Comparison of ENCODE assay signal across 7 mouse cellular contexts in the genomic region with DNA sequence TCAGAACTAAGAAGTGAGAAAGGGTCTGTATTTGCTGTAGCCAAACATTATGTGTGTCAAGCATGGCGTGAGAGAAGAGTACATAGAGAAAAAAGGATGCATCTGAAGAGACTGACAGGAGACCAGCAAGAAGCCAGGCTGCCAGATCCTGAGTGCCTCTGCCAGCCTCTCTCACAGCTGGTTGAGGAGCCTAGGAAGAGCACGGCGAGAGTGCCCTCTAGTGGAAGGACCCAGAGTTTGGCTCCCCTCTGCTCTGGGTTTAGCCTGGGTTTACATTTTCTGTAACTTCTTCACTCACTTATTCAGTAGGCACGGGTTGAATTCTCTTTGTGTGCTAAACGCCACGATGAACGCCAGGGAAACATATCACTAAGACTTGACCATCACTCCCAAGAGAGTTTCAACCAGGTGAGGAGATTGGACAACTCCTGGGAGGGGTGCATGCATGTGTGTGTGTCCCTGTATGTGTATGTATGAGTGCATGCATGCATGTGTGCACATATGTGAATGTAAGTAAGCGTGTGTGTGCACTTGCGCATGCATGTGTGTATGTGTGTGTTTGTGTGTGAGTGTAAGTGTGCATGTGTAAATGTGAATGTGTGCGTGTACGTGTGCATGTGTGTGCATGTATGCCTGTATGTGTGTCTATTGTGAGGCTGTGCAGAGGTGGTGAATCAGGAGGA. TPM values are rescaled to one million over a fixed set of nuclear protein-coding genes. Genes with fewer than 3 reads are reported as not detected.
DNase-seq lines count a peak whose midpoint lies in the region; ATAC-seq and TF ChIP-seq lines count a peak whose summit lies in the region.

No protein-coding gene starts in this region.

- no peak overlapping the region for H3K9ac ChIP-seq in hindbrain, embryonic 12.5 days

- no peak for TF ChIP-seq POLR2A in cerebellum, adult 2 months (IDR thresholded peaks at IDR 0.05; ENCODE audit: borderline replicate concordance, insufficient read depth, low read length)

- TF ChIP-seq CTCF in Patski (IDR thresholded peaks at IDR 0.05), result peak; percentile 99
- TF ChIP-seq CTCF in cerebellum, adult 2 months (IDR thresholded peaks at IDR 0.05; ENCODE audit: borderline replicate concordance, insufficient read depth, low read depth, low read length), result peak; percentile 82

- DNase-seq in Patski (ENCODE audit: low read depth, low spot score), result no peak
- peak; percentile 43 to 50 for DNase-seq in cerebellum, adult 2 months
- peak; percentile 58 for DNase-seq in layer of hippocampus, adult 9-11 months
- DNase-seq in lung, postnatal 4 days, result peak; percentile 74 to 77
- peak; percentile 73 for DNase-seq in right cerebral cortex, postnatal 14 days

- no peak overlapping the region for H3K4me2 ChIP-seq in hindbrain, embryonic 12.5 days (replicated peaks)

- CTCF ChIA-PET in Patski (lab: Charles Lee), result interaction anchor here (0.7 to 2.2 kb wide), 9 partner anchors 10 to 443 kb away, joined by 3 to 21 read pairs (median 3); no protein-coding TSS in a partner anchor

- POLR2A ChIA-PET in Patski (lab: Charles Lee), result no interaction called here

- H3K27ac ChIP-seq in cerebellum, adult 2 months (ENCODE audit: insufficient read depth, low read length), result no peak overlapping the region
- H3K27ac ChIP-seq in hindbrain, embryonic 12.5 days, result no peak overlapping the region

- in situ Hi-C loops in Patski (cut with MboI; ENCODE audit: low pct_unique_long_range_greater_than_20kb), result loop anchor here (5.0 kb wide), 4 partner anchors 215 to 620 kb away; no protein-coding TSS in a partner anchor

- H3K27me3 ChIP-seq in Patski, result no peaks in the 10 kb centered on the region
- no peaks in the 10 kb centered on the region for H3K27me3 ChIP-seq in cerebellum, adult 2 months (ENCODE audit: control insufficient read depth, insufficient read depth, low read length)
- H3K27me3 ChIP-seq in hindbrain, embryonic 12.5 days, result peaks cover 4% of the 10 kb centered on the region; the same call in 1 of the 2 replicates

- no peaks in the 10 kb centered on the region for H3K9me3 ChIP-seq in hindbrain, embryonic 12.5 days (replicated peaks)

- no peaks in the 10 kb centered on the region for H3K36me3 ChIP-seq in hindbrain, embryonic 12.5 days

- H3K4me1 ChIP-seq in cerebellum, adult 2 months (ENCODE audit: control insufficient read depth, insufficient read depth, low read length), result no peaks in the 10 kb centered on the region
- H3K4me1 ChIP-seq in hindbrain, embryonic 12.5 days, result no peaks in the 10 kb centered on the region; the same call in 1 of the 2 replicates

- peak; percentile 84 for ATAC-seq in Patski
- ATAC-seq in frontal cortex, adult (ENCODE audit: low TSS enrichment), result peak; percentile 99
- ATAC-seq in hindbrain, embryonic 12.5 days (ENCODE audit: low FRiP score), result peak; percentile 63

- H3K4me3 ChIP-seq in cerebellum, adult 2 months (replicated peaks; ENCODE audit: insufficient read depth, low read depth, low read length), result no peak overlapping the region
- H3K4me3 ChIP-seq in hindbrain, embryonic 12.5 days, result no peak overlapping the region

- 41% methylated on average over 11 of the region's 11 CpGs for whole genome bisulfite sequencing in cerebellum, adult 2 months
- 42% methylated on average over 11 of the region's 11 CpGs for WGBS in hindbrain, embryonic 12.5 days

RNA-seq across cellular contexts. Expression of a gene that starts 42.4 kb away (rescaled TPM):
- polyA plus RNA-seq in Patski (2021), result 0.54 TPM
- 106 and 110 TPM in 2 replicates for polyA plus RNA-seq in cerebellum, adult 2 months (2012; rRNA removed)
- polyA plus RNA-seq in hindbrain, embryonic 12.5 days (2016; fragmentation: Nextera tagmentation; extraction: Ambion mirVana), result 7.5 and 8.0 TPM in 2 replicates

Comparison
In these comparisons a context has a peak if more than half of its experiments do, and no peak if none do; other contexts are left out.
1. RNA of a gene that starts 42.4 kb away (polyA plus RNA-seq): 106 to 110 TPM in cerebellum, adult 2 months; 7.5 to 8.0 TPM in hindbrain, embryonic 12.5 days and 0.54 TPM in Patski (single experiment); every median in the first group is over 10 times any median in the second.
2. Peak in every context shown above with its lines, with median percentiles within 50 percentile points of each other: ATAC-seq.